Mouse (Mus musculus) heart, postnatal 0 days (tissue): Measurements from ENCODE around the gene Osbpl6. TPM values are rescaled to one million over a fixed set of nuclear protein-coding genes. Genes with fewer than 3 reads are reported as not detected.
A peak's percentile ranks its signal among the peaks of the same experiment; 100 is the strongest.

Experiments
- ATAC-seq: fragments of 200-750 bp; cut with Nextera tagmentation; 2 replicates; pipeline ENCODE4 v1.8.0; 2017; ENCODE audit warnings: low read depth, moderate number of reproducible peaks, moderate library complexity; ENCODE audit not compliant: insufficient read depth
- DNase-seq: peaks from one replicate; pipeline ENCODE4 v3.0.0-alpha.2; 2016; ENCODE audit warnings: low spot score
- H3K27ac ChIP-seq: fragments of 300-500 bp; sonication (generic); 2 replicates; pipeline ENCODE4 v1.5.1; 2014; ENCODE audit warnings: low read depth, mild to moderate bottlenecking
- H3K27me3 ChIP-seq: fragments of 300-500 bp; sonication (generic); 2 replicates; pipeline ENCODE4 v1.6.1; 2014; ENCODE audit warnings: low read length, mixed read lengths; ENCODE audit not compliant: control insufficient read depth, insufficient read depth
- H3K36me3 ChIP-seq: fragments of 300-500 bp; sonication (generic); replicated peaks from 2 replicates; pipeline ENCODE4 v1.6.1; 2014; ENCODE audit warnings: low read length, mixed read lengths; ENCODE audit not compliant: control insufficient read depth, insufficient read depth
- H3K4me1 ChIP-seq: fragments of 300-500 bp; sonication (generic); 2 replicates; pipeline ENCODE4 v1.6.1; 2014; ENCODE audit warnings: antibody characterized with exemption; ENCODE audit not compliant: control insufficient read depth, insufficient read depth
- H3K4me2 ChIP-seq: fragments of 300-500 bp; sonication (generic); 2 replicates; pipeline ENCODE4 v1.6.1; 2014; ENCODE audit warnings: low read depth, mild to moderate bottlenecking, low read length, moderate library complexity
- H3K4me3 ChIP-seq: fragments of 300-500 bp; sonication (generic); 2 replicates; pipeline ENCODE4 v1.5.1; 2014; ENCODE audit warnings: low read depth, low read length
- H3K9ac ChIP-seq: fragments of 300-500 bp; sonication (generic); replicated peaks from 2 replicates; pipeline ENCODE4 v1.6.1; 2014; ENCODE audit warnings: low read depth, low read length, mixed read lengths
- H3K9me3 ChIP-seq: fragments of 300-500 bp; sonication (generic); replicated peaks from 2 replicates; pipeline ENCODE4 v1.6.1; 2016; ENCODE audit warnings: low read length; ENCODE audit not compliant: control insufficient read depth
- CTCF ChIP-seq: IDR thresholded peaks from 2 replicates; pipeline ENCODE4 v1.5.1; 2016; ENCODE audit warnings: antibody characterized with exemption, control low read depth, low read depth
- EP300 ChIP-seq: IDR thresholded peaks from 2 replicates; pipeline ENCODE4 v1.6.1; 2016; ENCODE audit warnings: antibody characterized with exemption, low read depth
- WGBS: fragments of 180-500 bp; shearing (Covaris S2); extraction: QIAGEN DNeasy Blood & Tissue Kit; methylation state at CpG from one replicate; pipeline ENCODE4 v1.1.7; 2014; 5-methylcytosine and 5-hydroxymethylcytosine counted together
- polyA plus RNA-seq: library from polyadenylated mRNA; unstranded; fragments of >200 nt; fragmentation: Nextera tagmentation; extraction: Ambion mirVana; gene quantifications from 2 replicates; pipeline ENCODE4 v1.2.1, GENCODE M21; 2015
- total RNA-seq: library from RNA; depleted of rRNA; stranded (reverse); fragments of >200 nt; gene quantifications from 2 replicates; pipeline ENCODE4 v1.2.3, GENCODE M21; 2014; ENCODE audit warnings: low replicate concordance

The Osbpl6 gene
- total and polyA plus RNA-seq, 2 experiments from 2014 or later = 3.3 to 5.0 TPM

- Histone ChIP-seq H3K36me3 (no peaks in the 10 kb centered on the region), H3K9me3 (no peaks in the 10 kb centered on the region), H3K27me3 (no peaks in the 10 kb centered on the region), H3K4me1 (no peaks in the 10 kb centered on the region), H3K4me3 (no peak overlapping the region), H3K4me2 (no peak overlapping the region), H3K9ac (no peak overlapping the region), H3K27ac (no peak overlapping the region)
- 63% methylated on average over 10 of the region's 10 CpGs for WGBS
- DNase-seq (no peak), ATAC-seq (peak; percentile 6; the same call in 1 of the 2 replicates)
- no peak for TF ChIP-seq EP300
- TF ChIP-seq CTCF = no peak
Observed at GRCm38 (mm10) chr2:76571543-76571942, 165.2 kb downstream of the Osbpl6 start.

GRCm38 (mm10) chr2:76578911-76579310 is 172.6 kb downstream of the Osbpl6 start:
- Histone ChIP-seq H3K27ac (no peak overlapping the region), H3K4me1 (no peaks in the 10 kb centered on the region), H3K27me3 (no peaks in the 10 kb centered on the region), H3K9ac (no peak overlapping the region), H3K36me3 (no peaks in the 10 kb centered on the region), H3K9me3 (no peaks in the 10 kb centered on the region), H3K4me2 (no peak overlapping the region), H3K4me3 (no peak overlapping the region)
- DNase-seq (no peak), ATAC-seq (no peak)
- TF ChIP-seq EP300 (no peak), CTCF (no peak)
- 68% methylated on average over 8 of the region's 8 CpGs for WGBS

GRCm38 (mm10) chr2:76585090-76585489 is 178.8 kb downstream of the Osbpl6 start:
- H3K9me3 ChIP-seq = no peaks in the 10 kb centered on the region
- TF ChIP-seq EP300 = no peak
- TF ChIP-seq CTCF = no peak
- 90% methylated on average over 13 of the region's 13 CpGs for WGBS

GRCm38 (mm10) chr2:76586906-76587305 is 180.6 kb downstream of the Osbpl6 start:
- ATAC-seq (no peak), DNase-seq (no peak)
- no peak overlapping the region for H3K27ac ChIP-seq
- no peak overlapping the region for H3K4me2 ChIP-seq
- no peak for TF ChIP-seq EP300
- peak; percentile 35 for TF ChIP-seq CTCF
- H3K9ac ChIP-seq = no peak overlapping the region
- WGBS = 77% methylated on average over 10 of the region's 10 CpGs
- no peaks in the 10 kb centered on the region for H3K4me1 ChIP-seq
- H3K27me3 ChIP-seq = no peaks in the 10 kb centered on the region
- H3K36me3 ChIP-seq = no peaks in the 10 kb centered on the region
- H3K9me3 ChIP-seq = no peaks in the 10 kb centered on the region
- H3K4me3 ChIP-seq = no peak overlapping the region

More at GRCm38 (mm10) chr2:76585090-76585489, 178.8 kb downstream of the Osbpl6 start:
- no peak for ATAC-seq
- Histone ChIP-seq H3K4me1 (no peaks in the 10 kb centered on the region), H3K4me3 (no peak overlapping the region), H3K4me2 (no peak overlapping the region), H3K27ac (no peak overlapping the region), H3K9ac (no peak overlapping the region), H3K27me3 (no peaks in the 10 kb centered on the region), H3K36me3 (no peaks in the 10 kb centered on the region)
- DNase-seq = no peak

DNA sequence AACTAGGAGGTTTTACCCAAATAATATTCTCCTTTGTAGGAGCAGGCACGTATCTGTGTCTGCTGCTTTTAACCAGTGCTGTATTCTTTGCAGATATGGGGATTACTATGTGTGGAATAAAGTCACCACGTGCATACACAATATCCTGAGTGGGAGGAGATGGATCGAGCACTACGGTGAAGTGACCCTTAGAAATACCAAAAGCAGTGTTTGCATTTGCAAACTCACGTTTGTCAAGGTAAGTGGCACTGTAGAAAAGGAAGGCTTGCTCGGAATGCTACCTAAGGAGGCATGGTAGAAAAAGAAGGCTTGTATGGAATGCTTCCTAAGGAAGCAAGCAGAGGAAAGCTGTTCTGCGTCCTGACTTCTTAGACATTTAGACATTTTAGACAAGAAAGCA is 183.9 kb downstream of the Osbpl6 start:
- Histone ChIP-seq H3K27me3 (no peaks in the 10 kb centered on the region), H3K4me3 (no peak overlapping the region), H3K9me3 (no peaks in the 10 kb centered on the region), H3K4me1 (no peaks in the 10 kb centered on the region), H3K4me2 (no peak overlapping the region), H3K27ac (no peak overlapping the region), H3K36me3 (no peaks in the 10 kb centered on the region), H3K9ac (no peak overlapping the region)
- no peak for ATAC-seq
- no peak for TF ChIP-seq EP300
- TF ChIP-seq CTCF = no peak
- DNase-seq = no peak
- WGBS = 89% methylated on average over 7 of the region's 7 CpGs

- TF ChIP-seq CTCF = no peak
- no peak for TF ChIP-seq EP300
- WGBS = 57% methylated on average over 3 of the region's 3 CpGs
- ATAC-seq = no peak
Observed at GRCm38 (mm10) chr2:76592401-76592924, 186.2 kb downstream of the Osbpl6 start.

More at GRCm38 (mm10) chr2:76592401-76592924, 186.2 kb downstream of the Osbpl6 start:
- Histone ChIP-seq H3K27me3 (no peaks in the 10 kb centered on the region), H3K4me1 (no peaks in the 10 kb centered on the region), H3K4me2 (no peak overlapping the region), H3K9me3 (no peaks in the 10 kb centered on the region), H3K36me3 (no peaks in the 10 kb centered on the region), H3K27ac (no peak overlapping the region), H3K4me3 (no peak overlapping the region), H3K9ac (no peak overlapping the region)
- no peak for DNase-seq
